In genomic region chr9:43741277-43741676, GRCm38 (mm10) we compare ENCODE assay signal across 26 mouse cellular contexts.
"Had no signal": no experiment of that assay in that cellular context is flagged by ENCODE, and none has a peak within 500 bp of the region (broad histone marks: within the 10 kb centered on the region; RNA-seq: fewer than 3 reads in every experiment).

No protein-coding gene starts in this region.

- H3K9me3 ChIP-seq: embryonic facial prominence, embryonic 10.5 days; embryonic facial prominence, embryonic 12.5 days; embryonic facial prominence, embryonic 13.5 days; embryonic facial prominence, embryonic 15.5 days; forebrain, embryonic 10.5 days; forebrain, embryonic 12.5 days; forebrain, embryonic 13.5 days; forebrain, embryonic 15.5 days; heart, embryonic 10.5 days had no signal

- H3K4me3 ChIP-seq: embryonic facial prominence, embryonic 10.5 days; embryonic facial prominence, embryonic 12.5 days; embryonic facial prominence, embryonic 13.5 days; embryonic facial prominence, embryonic 15.5 days; erythroblast, embryonic 14.5 days; forebrain, embryonic 10.5 days; forebrain, embryonic 12.5 days; forebrain, embryonic 13.5 days; forebrain, embryonic 15.5 days; gastrocnemius, adult 2 months; heart, adult 2 months; heart, embryonic 10.5 days had no signal

- DNase-seq: cerebellum, adult 9-10 months; cerebellum, adult 9-11 months; cerebellum, postnatal 10 days; cerebellum, postnatal 14 days; cerebellum, postnatal 25 days; cerebellum, postnatal 36 days; embryo, embryonic 11 days; forebrain, postnatal 0 days; gastrocnemius, adult 2 months; gastrocnemius, postnatal 10 days; gastrocnemius, postnatal 14 days; gastrocnemius, postnatal 25 days; gastrocnemius, postnatal 36 days; heart, adult 18-20 months; heart, adult 2 months had no signal

- H3K27ac ChIP-seq: embryonic facial prominence, embryonic 10.5 days; embryonic facial prominence, embryonic 12.5 days; embryonic facial prominence, embryonic 13.5 days; embryonic facial prominence, embryonic 15.5 days; forebrain, embryonic 10.5 days; forebrain, embryonic 12.5 days; forebrain, embryonic 13.5 days; forebrain, embryonic 15.5 days; gastrocnemius, adult 2 months; heart, adult 2 months; heart, embryonic 10.5 days had no signal

- H3K4me2 ChIP-seq: embryonic facial prominence, embryonic 12.5 days; embryonic facial prominence, embryonic 13.5 days; embryonic facial prominence, embryonic 15.5 days; forebrain, embryonic 12.5 days; forebrain, embryonic 13.5 days; forebrain, embryonic 15.5 days; heart, embryonic 11.5 days had no signal

- H3K27me3 ChIP-seq: embryonic facial prominence, embryonic 12.5 days; embryonic facial prominence, embryonic 13.5 days; embryonic facial prominence, embryonic 15.5 days; forebrain, embryonic 15.5 days had no signal

- H3K36me3 ChIP-seq: embryonic facial prominence, embryonic 10.5 days; embryonic facial prominence, embryonic 12.5 days; embryonic facial prominence, embryonic 13.5 days; embryonic facial prominence, embryonic 15.5 days; forebrain, embryonic 10.5 days; forebrain, embryonic 12.5 days; forebrain, embryonic 15.5 days; heart, embryonic 10.5 days had no signal

- H3K9ac ChIP-seq: embryonic facial prominence, embryonic 12.5 days; embryonic facial prominence, embryonic 13.5 days; embryonic facial prominence, embryonic 15.5 days; forebrain, embryonic 12.5 days; forebrain, embryonic 13.5 days; forebrain, embryonic 15.5 days; forebrain, postnatal 0 days had no signal
